Mouse (Mus musculus) ovary, adult 18-20 months (tissue): Measurements from ENCODE around the gene Sult1c2.
"Not testable (repeated sequence)": the region's sequence is repeated elsewhere in the genome, so short reads cannot be mapped to it uniquely, and the experiment has no call there.

Experiments
- DNase-seq: peaks from one replicate; pipeline ENCODE4 v3.0.0; 2022; ENCODE audit warnings: low spot score, mixed read lengths

Gene Sult1c2

GRCm38 (mm10) chr17:53846206-53846605 lies at the start of gene Sult1c2:
Sult1c2 (minus strand) TSS chr17:53846339.
- no peak for DNase-seq

- DNase-seq, result not testable (repeated sequence)
These were observed 33.0 kb upstream of the Sult1c2 start for GRCm38 (mm10) chr17:53879006-53879675.

GRCm38 (mm10) chr17:53874433-53874832 lies 28.3 kb upstream of the Sult1c2 start:
- DNase-seq, result no peak

GRCm38 (mm10) chr17:53872192-53872591 lies 26.1 kb upstream of the Sult1c2 start:
- DNase-seq, result no peak

- DNase-seq, result no peak
These were observed 23.8 kb upstream of the Sult1c2 start for GRCm38 (mm10) chr17:53869931-53870330.

GRCm38 (mm10) chr17:53865260-53865955 lies 19.3 kb upstream of the Sult1c2 start:
- DNase-seq, result no peak

GRCm38 (mm10) chr17:53860548-53860947 lies 14.4 kb upstream of the Sult1c2 start:
- DNase-seq, result no peak

GRCm38 (mm10) chr17:53854992-53855391 lies 8.9 kb upstream of the Sult1c2 start:
- no peak for DNase-seq

GRCm38 (mm10) chr17:53845796-53846195 lies 343 bp downstream of the Sult1c2 start:
- peak; percentile 5 for DNase-seq

GRCm38 (mm10) chr17:53833366-53833765 lies 12.8 kb downstream of the Sult1c2 start:
- no peak for DNase-seq

GRCm38 (mm10) chr17:53803974-53804373 lies 42.2 kb downstream of the Sult1c2 start:
- DNase-seq, result not testable (repeated sequence)

GRCm38 (mm10) chr17:53783381-53783780 lies 62.8 kb downstream of the Sult1c2 start:
- no peak for DNase-seq
